Mouse (Mus musculus) gastrocnemius, adult 2 months (tissue): ENCODE data around the gene Cfap157. TPM values are rescaled to one million over a fixed set of nuclear protein-coding genes. Genes with fewer than 3 reads are reported as not detected.

Source experiments
- DNase-seq: peaks from one replicate; pipeline ENCODE4 v3.0.0; 2022
- H3K27ac ChIP-seq: fragments of 200-600 bp; 2 replicates; pipeline ENCODE4 v1.8.1; 2022; ENCODE audit warnings: mild to moderate bottlenecking
- H3K4me3 ChIP-seq: fragments of 200-600 bp; 2 replicates; pipeline ENCODE4 v1.8.1; 2022; ENCODE audit warnings: mild to moderate bottlenecking, moderate library complexity
- CTCF ChIP-seq: fragments of 200-600 bp; IDR thresholded peaks from 2 replicates; pipeline ENCODE4 v1.8.1; 2022; ENCODE audit warnings: antibody characterized with exemption, mild to moderate bottlenecking, moderate library complexity
- intact Hi-C: fragments of 180-260 bp; cut with DNase I; formaldehyde crosslinking; loops from one replicate; pipeline ENCODE4 v1.15.1; 2025
- long read RNA-seq, 2 experiments: library from polyadenylated mRNA; stranded (forward); transcript quantifications; one replicate each; pipeline ENCODE4 v2.0.0; 2021
- total RNA-seq, 2 experiments: library from RNA; stranded (reverse); gene quantifications; 2 replicates each; pipeline ENCODE4 v1.2.3; 2021

Gene Cfap157
- total RNA-seq = not detected
- long read RNA-seq, experiment 1 = 0 reads
- long read RNA-seq, experiment 2 = 0 reads

DNA sequence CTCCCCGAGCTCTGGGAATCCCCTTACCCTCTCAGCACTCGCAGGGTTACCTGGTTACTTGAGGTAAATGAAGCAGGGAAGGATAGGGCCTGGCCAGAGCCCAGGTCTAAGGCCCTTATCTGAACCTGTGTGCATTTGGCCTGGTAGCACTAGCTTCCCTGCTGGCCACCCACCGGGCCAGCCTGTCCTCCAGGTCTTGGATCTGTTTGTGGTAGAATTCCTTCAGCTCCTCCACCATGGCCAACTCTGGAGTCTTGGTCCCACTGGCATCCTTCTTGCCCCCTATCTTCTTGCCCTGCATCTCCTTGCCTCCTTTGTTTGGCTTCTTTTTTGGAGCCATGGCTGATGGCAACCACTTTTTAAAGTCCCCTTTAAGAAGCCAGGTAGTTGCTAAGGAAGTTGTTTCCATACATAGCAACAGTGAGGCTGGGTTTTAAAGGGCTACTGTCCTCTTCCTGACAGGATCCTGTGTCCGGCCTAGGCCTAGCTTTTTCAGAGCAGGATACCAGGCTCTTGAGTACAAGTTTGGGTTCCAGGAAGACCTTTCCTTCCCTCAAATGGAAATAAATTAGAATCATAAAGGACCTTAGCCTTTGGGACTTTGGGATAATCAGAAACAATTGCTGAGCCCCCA is at the start of gene Cfap157:
TSS of gene Cfap157 (minus strand) at position 381 of the 634 bp plus-strand sequence.
- Histone ChIP-seq H3K4me3 (peak within 1 kb of the TSS; percentile 62), H3K27ac (peak within 1 kb of the TSS; percentile 82)
- TF ChIP-seq CTCF = no peak
- no peak for DNase-seq
- intact Hi-C loops = no loop called here

DNA sequence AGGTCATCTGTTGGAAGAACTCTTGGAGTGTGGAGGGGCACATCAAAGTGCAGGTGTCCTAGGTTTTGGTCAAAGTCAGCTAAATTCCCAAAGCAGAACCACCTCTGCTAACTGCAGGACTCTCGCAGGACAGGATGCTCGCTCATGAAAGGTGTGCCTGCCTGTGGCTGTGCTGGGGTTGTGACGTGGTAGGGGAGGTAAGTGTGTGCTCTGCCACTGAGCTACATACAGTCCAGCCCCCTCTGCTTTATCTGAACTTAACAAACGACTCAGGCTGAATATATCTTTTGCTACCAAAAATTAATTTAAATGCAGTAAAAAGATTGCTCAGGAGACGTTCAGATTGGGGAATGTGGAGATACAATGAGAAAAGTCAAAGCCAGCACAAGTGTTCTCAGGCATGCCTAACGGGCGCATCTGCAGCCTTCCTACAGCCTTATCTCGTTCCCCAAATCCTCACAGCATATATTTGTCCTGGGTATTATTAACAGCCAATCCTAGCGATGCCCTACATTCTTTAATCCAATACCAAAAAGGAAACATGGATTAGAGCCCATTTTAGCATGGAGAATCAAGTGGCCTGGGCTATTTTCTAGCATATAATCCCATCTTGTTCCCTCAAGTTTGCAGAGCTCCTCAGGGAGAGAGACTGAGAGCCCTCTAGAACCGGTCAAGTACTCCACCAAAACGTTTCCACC is 44.9 kb upstream of the Cfap157 start:
- DNase-seq = peak; percentile 8
- no peak overlapping the region for H3K4me3 ChIP-seq
- H3K27ac ChIP-seq = no peak overlapping the region
- TF ChIP-seq CTCF = no peak
- intact Hi-C loops = no loop called here

DNA sequence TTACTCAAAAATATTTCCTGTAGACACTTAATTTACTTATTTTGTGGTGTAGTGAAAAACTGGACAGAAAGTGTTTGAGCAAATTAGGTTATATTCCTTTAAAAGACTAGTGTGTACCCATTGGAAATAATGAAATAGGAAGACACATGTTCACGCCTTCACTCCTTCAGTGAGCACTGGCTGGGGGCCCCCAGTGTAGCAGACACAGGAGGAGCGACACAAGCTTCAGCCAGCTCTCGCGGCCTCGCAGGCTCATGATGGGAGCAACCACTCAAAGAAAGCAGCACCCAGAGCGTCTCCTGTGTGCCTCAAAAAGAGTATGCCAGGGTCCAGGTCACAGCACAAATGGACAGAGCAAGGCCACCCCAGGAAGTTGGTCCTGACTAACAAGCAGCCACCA is 41.6 kb upstream of the Cfap157 start:
- no peak for DNase-seq
- no peak overlapping the region for H3K4me3 ChIP-seq
- intact Hi-C loops = no loop called here
- no peak for TF ChIP-seq CTCF
- no peak overlapping the region for H3K27ac ChIP-seq

DNA sequence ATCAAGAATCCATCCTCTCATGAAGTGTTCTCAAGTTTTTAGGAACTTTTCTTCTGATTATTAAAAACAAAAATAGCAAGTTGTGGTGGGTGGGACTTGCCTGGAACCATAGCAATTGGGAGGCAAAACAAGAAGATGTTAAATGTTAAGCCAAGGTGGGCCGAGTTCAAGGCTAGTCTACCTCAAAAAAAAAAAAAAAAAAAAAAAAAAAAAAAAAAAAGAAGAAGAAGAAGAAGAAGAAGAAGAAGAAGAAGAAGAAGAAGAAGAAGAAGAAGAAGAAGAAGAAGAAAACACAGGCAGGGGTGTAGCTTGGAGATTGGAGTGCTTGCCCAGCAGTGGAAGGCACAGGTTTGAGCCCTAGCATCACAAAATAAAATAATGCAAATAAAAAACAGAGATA is 40.5 kb upstream of the Cfap157 start:
- TF ChIP-seq CTCF = no peak
- intact Hi-C loops = no loop called here
- no peak overlapping the region for H3K27ac ChIP-seq
- no peak overlapping the region for H3K4me3 ChIP-seq
- DNase-seq = no peak

DNA sequence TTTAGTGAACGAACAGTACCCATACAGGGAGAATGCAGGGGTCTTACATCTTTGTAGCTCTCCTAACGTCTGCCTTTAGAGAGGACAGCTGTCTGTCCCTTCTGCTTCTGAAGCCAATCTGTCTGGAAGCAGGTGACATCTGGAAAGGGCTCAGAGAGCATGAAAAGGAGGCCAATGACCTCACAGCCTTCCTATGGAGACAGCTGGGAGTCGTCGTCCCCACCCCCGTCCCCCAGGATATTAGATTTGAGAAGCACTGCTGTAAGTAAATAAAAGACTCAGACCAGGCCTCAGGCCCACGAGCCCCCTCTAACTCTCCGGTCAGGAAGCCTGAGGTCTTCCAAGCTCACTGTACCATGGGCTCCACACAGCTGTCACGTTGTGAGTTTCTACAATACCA is 40.0 kb upstream of the Cfap157 start:
- DNase-seq = no peak

DNA sequence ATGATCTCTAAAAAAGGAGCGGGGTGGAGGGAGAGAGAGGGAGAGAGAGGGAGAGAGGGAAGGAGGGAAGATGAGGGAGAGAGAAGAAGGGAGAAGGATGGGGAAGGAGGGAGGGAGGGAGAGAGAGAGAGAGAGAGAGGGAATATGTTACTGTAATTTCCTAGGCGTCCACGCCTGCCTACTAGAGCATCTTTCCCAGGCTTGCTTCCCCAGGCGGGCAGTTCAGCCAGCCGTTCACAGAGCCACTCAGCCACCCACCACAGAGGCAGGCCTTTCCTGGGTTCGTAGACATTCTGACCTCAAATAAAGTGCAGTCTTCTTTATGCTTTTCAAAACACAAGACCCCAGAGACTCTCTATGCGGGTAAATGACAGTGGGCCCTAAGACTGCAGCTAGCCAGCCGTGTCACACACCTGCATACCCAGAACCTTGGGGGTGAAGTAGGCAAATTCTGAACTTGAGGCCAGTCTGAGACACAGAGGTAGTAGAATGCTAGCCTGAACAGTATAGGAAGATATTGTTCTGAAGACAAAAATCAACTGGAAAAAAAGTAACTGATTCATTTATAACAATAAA is 39.4 kb upstream of the Cfap157 start:
- DNase-seq = no peak
- Histone ChIP-seq H3K27ac (no peak overlapping the region), H3K4me3 (no peak overlapping the region)
- no peak for TF ChIP-seq CTCF
- intact Hi-C loops = no loop called here

More for the DNA sequence above, 40.0 kb upstream of the Cfap157 start:
- no peak overlapping the region for H3K4me3 ChIP-seq
- intact Hi-C loops = no loop called here
- TF ChIP-seq CTCF = no peak
- H3K27ac ChIP-seq = no peak overlapping the region

DNA sequence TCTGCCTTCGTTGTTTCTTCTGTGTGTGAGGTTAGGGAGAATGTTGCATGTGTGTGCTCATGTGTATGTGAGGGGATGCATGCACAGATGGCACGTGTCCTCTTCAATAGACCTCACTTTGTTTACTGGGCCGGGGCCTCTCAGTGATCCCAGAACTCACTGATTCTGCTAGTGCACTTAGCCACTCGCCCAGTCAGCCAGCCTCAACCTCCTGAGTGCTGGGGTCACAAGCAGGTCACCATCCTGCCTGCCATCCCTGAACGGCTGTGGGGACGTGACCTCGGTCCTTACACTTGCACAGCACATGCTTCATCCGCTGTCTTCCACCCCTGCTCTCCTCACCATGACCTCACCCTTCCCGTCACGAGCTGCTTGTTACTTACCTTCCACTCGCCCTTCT is 38.9 kb upstream of the Cfap157 start:
- intact Hi-C loops = no loop called here
- no peak for DNase-seq
- H3K27ac ChIP-seq = no peak overlapping the region

DNA sequence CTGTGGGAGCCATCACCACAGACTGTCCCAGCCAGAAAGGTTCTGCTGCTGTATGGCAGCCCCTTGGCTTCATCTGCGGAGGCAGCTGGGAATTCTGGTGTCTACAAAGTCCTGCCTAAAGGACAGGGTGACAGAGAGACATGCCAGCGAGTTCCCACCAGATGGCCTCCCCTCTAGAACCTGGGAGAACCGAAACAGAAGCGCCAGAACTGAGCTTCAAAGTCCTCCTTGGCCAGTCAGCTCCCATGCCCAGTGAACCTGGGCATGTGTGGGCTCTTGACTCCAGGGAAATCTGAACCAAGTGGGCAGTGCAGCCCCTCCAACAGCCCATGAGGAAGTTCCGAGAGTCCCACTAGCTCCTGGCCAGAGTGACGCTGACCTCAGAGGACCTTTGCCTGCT is 38.4 kb upstream of the Cfap157 start:
- no peak overlapping the region for H3K27ac ChIP-seq
- no peak for DNase-seq
- TF ChIP-seq CTCF = no peak
- intact Hi-C loops = no loop called here
- H3K4me3 ChIP-seq = no peak overlapping the region

More for the DNA sequence above, 38.9 kb upstream of the Cfap157 start:
- no peak for TF ChIP-seq CTCF
- H3K4me3 ChIP-seq = no peak overlapping the region

DNA sequence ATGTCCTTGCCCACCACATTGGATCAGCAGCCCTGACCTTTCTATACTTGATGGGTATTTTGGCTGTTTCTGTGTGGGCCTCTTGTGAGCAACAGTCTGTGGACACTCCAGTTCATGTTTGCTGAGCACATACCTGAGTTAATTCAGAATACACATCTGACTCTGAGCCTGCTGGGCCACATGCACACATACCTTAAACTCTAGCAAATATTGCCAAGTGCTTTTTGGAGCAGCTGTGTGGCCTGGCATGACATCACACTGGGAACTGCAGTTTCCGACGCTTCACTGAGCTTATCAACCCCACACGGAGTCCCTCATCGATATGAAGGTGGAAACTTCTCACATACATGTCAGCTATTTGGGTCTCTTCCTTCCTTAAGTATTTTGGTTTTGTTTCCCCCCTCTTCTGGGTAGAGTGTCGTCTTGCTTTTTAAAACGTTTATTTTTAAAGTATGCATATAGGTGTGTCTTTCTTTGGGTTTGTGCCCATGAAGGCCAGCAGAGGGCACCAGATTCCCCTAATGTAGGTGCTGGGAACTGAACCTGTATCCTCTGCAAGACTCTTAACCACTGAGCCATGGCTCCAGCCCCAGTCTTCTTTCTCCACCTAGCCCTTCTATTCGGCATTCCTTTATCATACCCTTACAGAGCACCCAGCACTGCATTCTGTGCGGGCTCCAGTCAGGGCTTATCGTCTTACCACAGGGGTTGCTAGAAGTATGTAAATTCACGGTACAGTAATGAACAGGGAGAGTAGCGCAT is 37.0 kb upstream of the Cfap157 start:
- peak; percentile 66 for TF ChIP-seq CTCF
- DNase-seq = peak; percentile 45
- Histone ChIP-seq H3K27ac (no peak overlapping the region), H3K4me3 (no peak overlapping the region)
- intact Hi-C loops = loop anchor here (1.0 kb wide), 1 partner anchor 33 kb away; no protein-coding TSS in a partner anchor

DNA sequence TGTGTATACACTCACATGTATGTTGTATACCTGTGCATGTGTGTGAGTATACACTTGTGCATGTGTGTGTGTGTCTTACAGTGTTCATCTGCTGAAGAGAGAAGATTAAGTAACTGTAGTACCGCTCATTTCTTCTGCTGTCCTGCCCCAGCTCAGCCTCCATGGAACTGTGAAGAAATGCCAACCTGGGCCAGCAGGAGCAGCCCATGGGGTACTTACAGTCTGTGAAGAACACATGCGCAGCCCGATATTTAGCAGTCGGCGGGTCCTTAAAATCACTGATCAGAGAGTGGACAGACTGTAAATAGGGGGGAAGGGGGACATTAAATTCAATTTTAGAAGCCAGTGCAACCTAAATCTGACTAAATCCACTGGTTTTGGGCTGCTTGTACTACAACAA is 34.0 kb upstream of the Cfap157 start:
- intact Hi-C loops = no loop called here
- Histone ChIP-seq H3K4me3 (no peak overlapping the region), H3K27ac (no peak overlapping the region)
- DNase-seq = no peak
- no peak for TF ChIP-seq CTCF

DNA sequence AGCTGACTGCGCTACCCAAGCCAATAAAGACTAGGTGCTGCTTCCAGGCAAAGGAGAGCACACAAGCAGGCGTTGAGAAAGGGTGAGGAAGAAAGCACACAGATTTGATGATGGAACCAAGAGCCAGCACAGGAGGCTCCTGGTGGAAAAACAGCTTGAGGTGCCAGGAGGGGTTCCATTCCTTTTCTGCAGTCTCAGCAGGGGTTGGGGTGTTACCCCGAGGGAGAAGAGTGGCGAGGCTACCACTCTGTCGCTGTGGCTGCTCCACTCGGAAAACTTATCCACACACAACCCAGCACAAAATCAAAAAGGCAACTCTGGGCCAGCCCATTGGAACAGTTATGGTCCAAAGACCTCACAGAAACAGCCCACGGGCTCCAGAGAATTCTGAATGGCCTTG is 33.4 kb upstream of the Cfap157 start:
- no peak for TF ChIP-seq CTCF
- no peak overlapping the region for H3K27ac ChIP-seq
- intact Hi-C loops = no loop called here
- H3K4me3 ChIP-seq = no peak overlapping the region
- DNase-seq = no peak

DNA sequence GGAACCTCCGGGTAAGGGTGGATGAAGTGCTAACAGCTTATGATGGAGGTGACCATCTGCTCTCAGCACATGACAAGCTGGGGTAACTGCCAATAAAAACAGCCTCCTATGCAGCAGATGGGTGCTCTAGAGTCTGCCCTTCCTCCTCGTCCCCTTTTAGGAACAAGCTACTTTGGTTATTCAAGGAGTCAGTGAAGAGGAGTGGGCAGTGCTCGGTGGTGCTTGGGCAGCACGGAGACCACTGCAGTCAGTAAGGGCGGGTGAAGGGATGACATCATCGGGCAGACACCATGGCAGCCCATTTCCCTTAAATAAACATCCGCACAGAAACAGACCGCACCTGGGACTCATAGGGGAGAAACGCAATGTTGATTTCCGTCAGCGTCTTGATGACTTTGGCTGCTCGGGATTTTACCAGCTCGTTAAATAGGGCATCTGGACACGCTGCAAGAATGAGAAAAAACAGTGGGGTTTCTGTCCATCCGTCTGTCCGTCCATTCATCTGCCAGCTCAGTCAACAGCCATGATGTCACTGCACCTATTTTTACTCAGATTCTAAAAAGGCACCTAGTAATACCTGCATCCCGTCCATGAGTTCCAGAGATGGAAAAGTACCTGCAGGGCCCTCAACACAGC is 32.8 kb upstream of the Cfap157 start:
- intact Hi-C loops = no loop called here
- DNase-seq = no peak
- Histone ChIP-seq H3K4me3 (no peak overlapping the region), H3K27ac (no peak overlapping the region)
- TF ChIP-seq CTCF = no peak
